Mouse (Mus musculus) retina, postnatal 1 day (tissue): ENCODE measurements at regions not wholly inside any gene's neighbourhood (a gene's known extent, or its start where the extent isn't known, plus 50 kb on each side); places are given as distances from the start of the nearest gene placed in this dataset.
A peak's percentile ranks its signal among the peaks of the same experiment; 100 is the strongest.

Experiments
- DNase-seq: peaks from one replicate; pipeline ENCODE4 v3.0.0-alpha.2; 2012

DNA sequence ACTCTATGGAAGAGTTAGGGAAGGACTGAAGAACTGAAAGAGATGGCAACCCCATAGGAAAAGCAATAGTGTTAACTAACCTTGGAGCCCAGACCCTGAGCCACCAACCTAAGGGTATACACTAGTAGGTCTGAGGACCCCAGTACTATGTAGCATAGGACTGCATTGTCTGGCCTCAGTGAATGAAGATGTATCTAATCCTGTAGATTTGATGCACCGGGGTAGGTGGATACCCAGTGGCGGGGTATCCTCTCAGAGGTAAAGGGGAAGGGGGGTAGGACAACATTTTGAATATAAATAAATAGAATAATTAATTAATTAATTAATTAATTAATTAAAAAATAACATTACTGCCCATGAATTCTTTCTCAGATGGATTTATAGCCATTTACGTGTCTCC is 387.9 kb upstream of the 4921530L21Rik start:
- no peak for DNase-seq

DNA sequence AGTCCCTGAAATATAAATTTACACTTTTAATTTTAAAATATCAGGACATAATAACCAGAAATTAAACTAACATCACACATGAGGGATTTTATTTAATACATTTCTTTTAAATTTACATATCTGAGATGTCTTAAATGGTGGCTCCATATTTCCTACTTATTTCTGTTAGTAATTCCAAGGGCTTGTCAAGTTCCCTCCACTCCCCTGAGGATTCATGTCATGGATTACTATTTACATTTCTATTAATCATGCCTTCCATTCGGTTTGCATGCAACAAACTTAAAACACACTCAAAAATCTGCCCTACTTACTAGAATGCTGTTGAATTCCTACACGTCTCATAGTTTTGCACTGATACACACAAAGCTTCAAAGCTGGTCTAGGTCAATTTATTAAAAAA is 387.1 kb upstream of the 4921530L21Rik start:
- no peak for DNase-seq

DNA sequence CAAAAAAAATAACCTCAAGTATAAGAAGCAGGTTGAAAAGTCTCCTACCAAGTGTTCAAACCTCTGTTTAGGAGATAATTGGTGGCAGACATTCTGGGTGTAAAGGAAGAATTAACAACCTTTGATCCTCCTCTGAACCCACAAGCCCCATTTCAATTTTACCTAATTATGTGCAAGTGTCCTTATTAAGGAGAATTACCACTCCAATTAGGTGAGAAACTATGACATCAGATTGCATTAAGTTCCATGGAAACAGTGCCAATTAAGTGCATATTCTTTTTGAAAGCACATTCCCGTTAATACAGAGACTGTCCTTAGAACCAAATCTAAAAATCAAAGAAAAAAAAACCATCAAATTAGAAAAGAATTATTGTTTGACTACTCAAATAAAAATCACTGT is 366.0 kb upstream of the 4921530L21Rik start:
- DNase-seq: peak; percentile 3

DNA sequence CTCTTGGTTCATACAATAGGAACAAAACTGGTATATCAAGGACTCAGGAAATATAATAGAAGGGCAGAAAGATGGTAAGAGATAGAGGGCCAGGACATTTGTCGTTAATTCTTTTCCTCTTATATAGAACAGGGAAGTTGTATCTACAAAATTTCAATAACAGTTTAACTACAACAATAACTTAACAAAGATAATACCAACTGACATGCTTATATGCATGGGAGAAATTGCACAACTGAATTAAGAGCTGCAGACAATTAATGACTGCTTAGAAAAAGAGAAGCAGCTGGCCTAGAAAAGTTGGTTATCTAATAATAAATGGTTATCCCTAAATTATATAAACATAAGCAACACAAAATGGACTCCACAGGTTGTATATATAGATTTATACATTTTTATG is 362.2 kb upstream of the 4921530L21Rik start:
- no peak for DNase-seq

DNA sequence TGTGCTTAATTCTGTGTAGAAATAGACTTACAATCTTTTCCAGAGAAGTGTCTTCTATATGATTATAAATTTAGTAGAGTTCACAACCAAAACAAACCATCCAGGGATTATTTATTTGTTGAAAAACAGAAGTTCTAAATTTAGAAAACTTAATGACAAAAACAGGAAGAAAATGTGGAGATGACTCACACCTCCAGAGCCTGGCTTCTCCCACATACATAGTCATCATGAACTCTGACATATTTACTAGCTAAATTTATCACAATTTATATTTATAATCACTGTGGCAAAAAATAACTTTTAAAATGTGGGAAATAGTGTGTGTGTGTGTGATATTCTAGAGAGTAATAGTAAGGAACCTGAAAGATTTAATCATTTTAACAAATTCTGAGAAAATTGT is 337.2 kb upstream of the 4921530L21Rik start:
- DNase-seq: no peak

DNA sequence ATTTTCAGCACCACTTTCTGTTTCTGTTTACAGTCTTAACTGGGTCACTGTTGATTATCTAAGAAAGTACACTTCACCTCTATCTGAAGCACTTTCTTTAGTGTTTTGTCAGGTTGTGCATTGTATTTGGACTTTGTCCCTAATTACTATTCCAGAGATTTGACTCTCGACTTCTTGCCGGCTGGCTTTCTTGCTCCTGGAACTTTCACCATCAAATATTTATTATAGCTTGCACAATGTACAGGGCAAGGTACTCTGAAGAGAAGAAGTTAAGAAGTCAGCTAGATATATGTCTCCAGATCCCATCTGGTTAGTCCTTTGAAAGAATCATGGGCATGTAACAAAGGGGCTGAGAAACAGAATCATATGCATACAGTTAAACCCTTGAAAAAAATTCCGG is 290.0 kb upstream of the 4921530L21Rik start:
- no peak for DNase-seq

DNA sequence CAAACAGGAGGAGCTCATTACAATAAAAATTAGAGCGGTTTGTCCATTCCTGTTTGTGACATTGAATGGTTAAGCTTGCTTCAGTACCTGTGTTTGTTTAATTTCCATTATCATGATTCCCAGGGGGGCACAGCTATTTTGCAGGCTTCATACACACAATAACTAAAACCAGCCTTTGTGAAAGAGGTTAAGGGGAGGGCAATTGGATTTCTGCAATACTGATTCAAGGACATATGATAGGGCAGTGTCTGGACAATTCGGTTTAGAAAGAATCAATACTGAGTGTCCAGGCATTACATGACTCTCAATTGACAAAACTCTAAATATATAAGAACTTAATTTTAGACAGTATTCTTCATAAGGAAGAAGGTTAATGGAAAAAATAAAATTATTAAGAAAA is 284.7 kb upstream of the 4921530L21Rik start:
- DNase-seq: no peak

DNA sequence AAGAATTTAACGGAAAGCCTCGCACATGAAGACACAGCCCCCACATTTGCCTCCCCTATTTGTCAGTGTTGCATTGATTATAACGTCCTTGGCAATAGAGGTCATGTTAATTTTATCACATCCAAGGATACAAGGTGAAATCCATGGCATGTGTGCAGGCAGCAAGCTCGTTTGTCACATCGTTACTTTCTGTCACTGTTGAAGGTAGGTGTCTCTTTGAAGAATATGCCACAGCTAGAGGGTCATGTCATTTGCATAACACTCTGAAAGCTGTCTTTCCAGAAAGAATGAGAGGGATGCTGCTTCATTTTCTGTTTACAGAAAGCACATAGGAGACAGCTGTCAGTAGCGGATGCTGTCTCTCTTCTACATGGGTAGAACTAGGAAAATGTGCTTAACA is 235.1 kb upstream of the 4921530L21Rik start:
- DNase-seq: no peak

DNA sequence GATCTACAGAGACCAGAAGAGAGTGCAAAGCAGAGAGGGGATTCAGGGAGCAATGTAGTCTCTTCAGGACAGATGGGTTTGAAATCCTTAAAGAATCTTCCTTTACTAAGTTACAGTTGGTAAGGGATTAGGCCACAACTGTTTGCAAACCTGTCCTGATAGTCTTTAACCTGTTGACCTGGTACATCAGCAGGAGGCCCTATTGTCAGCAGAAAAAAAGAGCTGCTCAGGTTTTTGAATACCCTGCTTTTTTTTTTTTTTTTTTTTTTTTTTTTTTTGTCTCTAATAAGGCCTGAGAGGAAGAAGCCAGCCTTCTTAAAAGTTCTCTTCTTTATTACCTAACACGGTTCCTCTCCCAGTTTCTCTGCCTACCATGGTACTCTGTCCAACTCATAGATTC is 221.5 kb upstream of the 4921530L21Rik start:
- no peak for DNase-seq

DNA sequence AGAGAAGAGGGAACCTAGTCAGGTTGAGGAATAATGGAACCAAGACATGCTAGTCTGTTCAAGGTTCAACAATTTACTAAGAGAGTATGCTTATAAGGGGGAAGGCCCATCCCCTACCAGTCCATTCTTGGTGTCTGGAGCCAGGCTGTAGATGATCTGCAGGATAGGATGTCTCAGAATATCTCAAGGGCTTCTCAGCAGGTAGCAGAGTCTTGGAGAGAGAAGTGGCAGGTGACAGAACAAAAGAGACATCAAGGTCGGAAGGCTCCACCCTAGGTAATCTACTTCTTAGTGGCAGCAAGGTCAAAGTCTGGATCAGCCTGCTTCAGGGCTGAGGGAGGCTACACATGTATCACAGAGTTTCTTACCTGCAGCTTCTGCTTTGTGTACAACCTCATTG is 220.2 kb upstream of the 4921530L21Rik start:
- DNase-seq: no peak

DNA sequence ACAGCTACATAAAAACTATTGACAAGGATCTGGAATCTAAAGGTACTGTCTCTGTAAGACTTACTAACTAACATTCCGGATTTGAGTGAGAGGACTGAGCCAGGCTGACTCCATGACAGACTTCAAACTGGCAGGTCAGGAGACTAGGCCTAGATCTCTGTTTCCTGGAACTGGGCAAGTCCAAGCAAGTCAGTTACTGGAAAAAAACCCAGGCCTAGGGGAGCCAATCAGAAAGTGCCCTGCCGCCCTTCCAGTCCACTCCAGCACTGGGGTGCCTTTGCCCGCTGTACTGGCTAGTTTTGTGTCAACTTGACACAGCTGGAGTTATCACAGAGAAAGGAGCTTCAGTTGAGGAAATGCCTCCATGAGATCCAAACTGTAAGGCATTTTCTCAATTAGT is 219.6 kb upstream of the 4921530L21Rik start:
- no peak for DNase-seq

DNA sequence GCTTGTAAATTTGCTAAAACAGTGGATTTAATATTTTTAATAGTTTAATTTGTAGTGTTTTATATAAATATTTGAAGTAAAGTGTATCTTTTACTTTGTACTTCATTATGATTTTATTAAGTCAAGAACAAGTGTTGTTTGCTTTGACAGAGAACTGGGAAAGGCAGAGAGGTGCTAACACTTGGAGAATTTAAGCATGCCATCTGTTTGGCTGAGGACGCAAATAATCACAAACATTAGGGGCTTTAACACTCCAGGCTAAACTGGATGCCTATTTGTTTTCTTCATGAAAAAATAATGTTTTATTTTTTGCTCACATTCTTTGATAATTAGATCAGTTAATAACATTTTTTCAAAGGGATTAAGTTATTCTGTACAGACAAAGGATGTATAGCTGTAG is 193.6 kb upstream of the 4921530L21Rik start:
- no peak for DNase-seq

DNA sequence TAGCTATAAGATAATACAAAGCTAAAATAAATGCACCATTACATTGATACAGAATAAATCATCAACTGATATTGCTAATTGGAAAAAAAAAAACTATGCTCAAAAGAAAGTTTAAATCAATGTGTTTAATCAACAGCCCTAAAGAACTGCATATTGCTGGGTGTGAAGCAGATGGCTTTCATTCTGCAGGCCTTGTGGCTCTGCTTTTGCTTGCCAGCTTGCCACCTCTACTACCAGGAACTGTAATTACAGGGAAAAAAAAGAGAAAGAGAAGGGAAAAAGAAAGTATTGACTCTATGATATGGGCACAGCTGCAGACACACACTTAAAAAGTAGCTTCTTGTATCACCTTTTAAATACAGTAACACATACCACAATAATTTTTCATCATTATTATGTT is 192.4 kb upstream of the 4921530L21Rik start:
- DNase-seq: no peak

DNA sequence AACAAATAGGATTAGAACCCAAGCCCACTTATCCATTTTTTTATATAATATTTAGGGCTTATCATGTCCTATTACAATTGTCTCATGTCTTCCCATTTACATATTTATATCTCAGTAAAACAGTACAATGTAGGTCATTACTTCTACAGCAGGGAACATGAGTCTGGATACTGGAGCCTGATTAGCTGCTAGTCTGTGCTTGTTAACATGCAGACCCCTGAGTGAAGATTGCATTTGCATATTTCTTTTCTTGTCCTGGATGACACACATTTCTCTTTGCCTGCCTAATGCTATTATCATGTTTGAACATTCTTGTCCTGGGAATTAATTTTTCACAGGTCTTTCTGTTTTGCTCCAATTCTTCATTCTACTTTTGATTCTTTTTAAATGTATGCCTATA is 155.0 kb upstream of the 4921530L21Rik start:
- DNase-seq: no peak

DNA sequence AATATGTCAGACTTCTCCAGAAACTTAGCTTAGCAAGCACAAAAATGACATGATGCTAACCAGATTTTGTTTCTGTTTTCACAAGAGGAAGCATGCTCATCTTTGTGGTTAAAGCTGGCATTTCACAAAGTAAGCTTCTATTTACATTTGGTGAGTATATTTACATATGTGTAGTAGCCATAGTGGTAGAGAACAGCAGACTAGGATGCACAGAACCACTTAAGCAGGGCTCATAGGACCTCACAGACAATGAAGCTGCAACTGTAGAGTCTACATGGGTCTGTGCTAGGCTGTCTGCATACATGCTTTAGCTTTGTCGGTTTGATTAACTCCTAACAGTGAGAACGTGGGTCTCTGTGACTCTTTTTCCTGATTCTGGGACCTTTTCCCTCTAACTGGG is 105.3 kb upstream of the 4921530L21Rik start:
- no peak for DNase-seq

DNA sequence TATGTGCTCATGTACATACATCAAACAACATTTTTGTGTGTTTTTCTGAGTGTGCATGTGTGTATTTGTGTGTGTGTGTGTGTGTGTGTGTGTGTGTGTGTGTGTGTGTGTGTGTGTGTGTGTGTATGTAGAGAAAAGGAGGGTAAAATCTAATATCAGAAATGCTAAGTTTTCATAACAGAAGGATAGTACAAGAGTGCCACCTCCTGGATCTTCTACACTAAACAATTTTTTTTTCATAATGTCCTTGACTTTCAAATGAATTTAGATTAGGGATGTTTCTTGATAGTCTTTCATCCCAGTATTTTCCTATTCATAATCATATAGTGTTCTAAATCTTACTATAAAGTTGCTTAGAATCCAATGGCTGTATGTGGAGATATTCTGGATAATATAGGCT is 103.6 kb upstream of the 4921530L21Rik start:
- DNase-seq: peak; percentile 23
